Mouse (Mus musculus) Patski (cell line): ENCODE results near the gene Rab4b. TPM values are rescaled to one million over a fixed set of nuclear protein-coding genes. Genes with fewer than 3 reads are reported as not detected.
A peak's percentile ranks its signal among the peaks of the same experiment; 100 is the strongest.

Source experiments
- ATAC-seq: fragments of 100-300 bp; one replicate; pipeline ENCODE4 v1.8.0; 2021
- CTCF ChIA-PET: fragments of 350-600 bp; sonication (Branson Sonifier 250); formaldehyde crosslinking; loops from one replicate; lab custom pipeline; 2022; ENCODE audit warnings: inconsistent platforms; lab: Charles Lee
- POLR2A ChIA-PET: fragments of 350-600 bp; sonication (Branson Sonifier 250); formaldehyde crosslinking; loops from one replicate; lab custom pipeline; 2022; ENCODE audit warnings: antibody characterized with exemption, inconsistent platforms; lab: Charles Lee
- DNase-seq: peaks from one replicate; pipeline ENCODE4 v3.0.0-alpha.2; 2011; ENCODE audit warnings: low read depth, low spot score
- H3K27me3 ChIP-seq: fragments of 371-371 bp; one replicate; pipeline ENCODE4 v1.5.1; 2021
- CTCF ChIP-seq: fragments of 100-300 bp; IDR thresholded peaks from one replicate; pipeline ENCODE4 v1.5.1; 2021
- in situ Hi-C: fragments of 300-500 bp; cut with MboI; formaldehyde crosslinking; loops from 3 replicates; pipeline ENCODE4 v1.11.1; 2018; ENCODE audit warnings: low pct_unique_long_range_greater_than_20kb, mixed read lengths
- polyA plus RNA-seq: library from polyadenylated mRNA; unstranded; gene quantifications from one replicate; pipeline ENCODE4 v1.2.3, GENCODE M21; 2021

Gene Rab4b
- polyA plus RNA-seq, result 56.9 TPM

DNA sequence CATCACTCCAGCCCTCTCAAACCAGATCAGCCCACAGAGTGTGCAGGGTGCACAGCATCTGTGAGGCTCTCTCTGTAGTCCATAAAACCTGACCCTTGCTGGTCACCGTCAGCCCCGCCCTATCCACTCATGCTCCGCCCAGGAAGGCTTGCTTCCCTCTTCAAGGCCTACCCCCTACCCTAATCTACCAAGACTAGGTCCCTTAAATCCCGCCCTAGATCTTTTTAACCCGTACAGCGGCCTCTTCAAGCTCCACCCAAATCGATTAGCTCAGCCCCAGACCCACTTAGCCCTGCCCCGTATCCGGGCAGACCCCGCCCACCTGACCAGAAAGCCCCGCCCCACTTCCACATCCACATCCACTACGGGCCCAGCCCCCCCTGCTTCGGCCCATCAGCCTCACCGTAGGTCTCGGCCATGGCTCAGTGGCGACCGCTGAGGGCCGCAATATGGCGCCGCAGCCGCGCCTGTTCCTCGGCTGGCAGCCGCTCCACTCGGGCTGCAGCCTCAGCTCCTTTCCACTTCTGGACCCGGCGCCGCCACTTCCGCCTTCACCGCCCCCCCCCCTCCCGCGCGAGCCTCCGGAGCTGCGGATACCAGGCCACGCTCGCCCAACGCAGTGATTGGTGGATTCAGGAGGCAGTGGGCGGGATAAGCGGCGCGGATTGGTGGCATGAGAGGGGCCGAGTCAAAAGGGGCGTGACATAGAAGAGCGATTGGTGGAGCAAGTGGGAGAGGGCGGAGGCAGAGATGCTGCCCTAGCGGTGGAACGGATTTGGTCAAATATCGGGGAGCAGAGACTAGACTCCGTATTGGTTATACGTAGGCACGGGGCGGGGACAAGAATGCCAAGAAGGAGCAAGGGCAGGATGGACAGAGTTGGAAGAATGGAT, at the start of gene Rab4b:
Gene Rab4b (minus strand): TSS at position 573 of the 893 bp plus-strand sequence.
- peak; percentile 93 for ATAC-seq
- peak; percentile 61 for TF ChIP-seq CTCF
- POLR2A ChIA-PET, result interaction anchor here (1.0 to 1.4 kb wide), 2 partner anchors 12 to 47 kb away, joined by 3 to 6 read pairs; partner anchors contain the start of gene Egln2

DNA sequence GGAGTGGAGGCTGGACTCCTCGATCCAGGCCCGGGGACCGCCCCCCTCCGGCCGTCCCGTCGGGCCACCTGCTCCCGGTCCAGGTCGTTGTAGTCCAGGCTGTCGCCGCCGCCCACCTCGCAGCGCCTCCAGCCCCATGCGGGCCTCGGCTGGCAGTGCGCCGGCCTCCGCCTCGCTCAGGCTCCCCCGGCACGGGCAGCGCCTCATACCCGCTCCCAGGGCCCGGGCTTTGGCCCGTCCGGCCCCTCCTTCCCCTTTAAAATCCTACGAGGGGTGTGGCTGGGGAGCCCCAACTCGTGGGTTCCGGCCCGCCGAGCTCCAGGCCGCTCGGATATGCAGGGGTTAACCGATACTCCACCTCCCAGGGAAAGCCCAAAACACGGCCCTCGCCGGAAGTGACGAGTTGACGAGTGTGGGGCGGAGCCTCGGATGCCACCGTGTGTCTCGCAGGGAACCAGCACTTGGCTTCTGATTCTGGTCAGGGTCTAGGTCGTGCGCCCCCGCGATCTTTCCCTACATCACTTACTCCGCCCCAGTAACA, 49.7 kb upstream of the Rab4b start, which contains the start of gene Itpkc:
Gene Itpkc (minus strand): TSS at position 381 of the 541 bp plus-strand sequence.
- POLR2A ChIA-PET, result interaction anchor here (0.9 kb wide), 1 partner anchor 65 kb away, joined by 4 read pairs; no protein-coding TSS in a partner anchor
- CTCF ChIA-PET, result no interaction called here
- in situ Hi-C loops, result no loop called here

More for the DNA sequence above, at the start of gene Rab4b:
- DNase-seq, result peak; percentile 96
- in situ Hi-C loops, result loop anchor here (25.0 kb wide), 1 partner anchor 309 kb away; the partner anchor contains the start of genes Prx and Sertad1
- CTCF ChIA-PET, result interaction anchor here (1.2 to 2.9 kb wide), 4 partner anchors 13 to 23 kb away, joined by 3 to 11 read pairs (median 6); no protein-coding TSS in a partner anchor
- no peaks in the 10 kb centered on the region for H3K27me3 ChIP-seq

GRCm38 (mm10) chr7:27227676-27228075, 49.0 kb upstream of the Rab4b start:
- peak; percentile 3 for ATAC-seq
- CTCF ChIA-PET, result interaction anchor here (0.8 kb wide), 1 partner anchor 12 kb away, joined by 3 read pairs; no protein-coding TSS in a partner anchor
- POLR2A ChIA-PET, result interaction anchor here (0.9 kb wide), 1 partner anchor 64 kb away, joined by 4 read pairs; no protein-coding TSS in a partner anchor
- in situ Hi-C loops, result no loop called here
- DNase-seq, result no peak
- TF ChIP-seq CTCF, result no peak
- H3K27me3 ChIP-seq, result no peaks in the 10 kb centered on the region

More for the DNA sequence above, 49.7 kb upstream of the Rab4b start, which contains the start of gene Itpkc:
- DNase-seq (no peak), ATAC-seq (peak; percentile 54)
- no peaks in the 10 kb centered on the region for H3K27me3 ChIP-seq
- no peak for TF ChIP-seq CTCF

GRCm38 (mm10) chr7:27227276-27227675, 48.6 kb upstream of the Rab4b start:
- POLR2A ChIA-PET, result no interaction called here
- DNase-seq, result no peak
- no peak for ATAC-seq
- no peak for TF ChIP-seq CTCF
- in situ Hi-C loops, result no loop called here
- no peaks in the 10 kb centered on the region for H3K27me3 ChIP-seq
- CTCF ChIA-PET, result interaction anchor here (0.8 kb wide), 1 partner anchor 11 kb away, joined by 3 read pairs; no protein-coding TSS in a partner anchor

- POLR2A ChIA-PET, result interaction anchor here (1.5 kb wide), 1 partner anchor 58 kb away, joined by 5 read pairs; the partner anchor contains the start of gene Egln2
- ATAC-seq, result no peak
- in situ Hi-C loops, result no loop called here
- DNase-seq, result no peak
- no peaks in the 10 kb centered on the region for H3K27me3 ChIP-seq
- no peak for TF ChIP-seq CTCF
- CTCF ChIA-PET, result no interaction called here
These were observed 46.3 kb upstream of the Rab4b start for GRCm38 (mm10) chr7:27224877-27225575.

DNA sequence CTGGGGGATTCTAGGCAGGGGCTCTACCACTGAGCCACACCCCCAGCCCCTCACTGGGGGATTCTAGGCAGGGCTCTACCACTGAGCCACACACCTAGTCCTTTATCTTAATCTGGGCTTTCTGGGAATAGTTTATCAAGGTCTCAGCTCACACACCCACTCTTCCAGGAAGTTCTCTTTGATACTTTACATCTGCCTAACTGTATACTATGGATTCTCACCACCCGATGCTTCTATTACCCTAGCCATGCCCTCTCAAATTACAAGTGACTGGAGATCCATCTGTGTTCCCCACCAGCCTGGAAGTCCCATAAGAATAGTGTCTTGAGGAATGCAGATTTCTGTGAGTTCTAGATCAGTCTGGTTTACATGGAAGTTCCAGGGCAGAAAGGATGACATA, 43.8 kb upstream of the Rab4b start:
- POLR2A ChIA-PET, result no interaction called here
- in situ Hi-C loops, result no loop called here

GRCm38 (mm10) chr7:27221939-27222338, 43.2 kb upstream of the Rab4b start:
- ChIA-PET CTCF (interaction anchor here (1.3 to 1.6 kb wide), 2 partner anchors 11 to 13 kb away, joined by 3 read pairs; partner anchors contain the start of gene Coq8b), POLR2A (no interaction called here)
- no peak for TF ChIP-seq CTCF
- peak; percentile 23 for ATAC-seq
- H3K27me3 ChIP-seq, result no peaks in the 10 kb centered on the region
- in situ Hi-C loops, result no loop called here
- DNase-seq, result no peak

More for the DNA sequence above, 43.8 kb upstream of the Rab4b start:
- CTCF ChIA-PET, result interaction anchor here (1.6 kb wide), 1 partner anchor 10 kb away, joined by 3 read pairs; the partner anchor contains the start of gene Coq8b
- no peak for TF ChIP-seq CTCF
- ATAC-seq (no peak), DNase-seq (no peak)
- H3K27me3 ChIP-seq, result no peaks in the 10 kb centered on the region

DNA sequence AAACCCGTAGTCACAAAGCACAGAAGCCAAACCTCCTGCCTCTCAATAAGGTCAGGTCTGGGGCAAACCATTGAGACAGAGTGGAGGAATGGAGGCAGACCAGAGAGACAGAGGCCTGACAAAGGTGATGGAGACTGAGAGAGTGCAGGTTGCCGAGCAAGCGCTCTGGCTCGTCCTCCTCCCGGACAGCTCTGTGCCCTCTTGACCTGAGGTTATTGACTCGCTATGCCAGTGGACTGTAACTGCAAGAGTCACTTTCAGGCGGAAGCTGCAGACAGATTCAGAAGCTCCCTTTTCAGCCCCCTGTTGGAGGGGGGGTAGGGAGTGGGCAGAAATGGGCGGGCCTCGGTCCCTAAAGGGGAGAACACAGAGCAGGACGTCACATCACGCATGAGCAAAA, 41.2 kb upstream of the Rab4b start:
- ChIA-PET CTCF (interaction anchor here (1.5 kb wide), 1 partner anchor 11 kb away, joined by 4 read pairs; no protein-coding TSS in a partner anchor), POLR2A (no interaction called here)
- H3K27me3 ChIP-seq, result no peaks in the 10 kb centered on the region
- in situ Hi-C loops, result no loop called here
- no peak for ATAC-seq
- no peak for TF ChIP-seq CTCF
- DNase-seq, result no peak

GRCm38 (mm10) chr7:27218586-27218985, 39.9 kb upstream of the Rab4b start:
- POLR2A ChIA-PET, result no interaction called here
- in situ Hi-C loops, result no loop called here
- DNase-seq (no peak), ATAC-seq (peak; percentile 35)
- H3K27me3 ChIP-seq, result no peaks in the 10 kb centered on the region
- CTCF ChIA-PET, result no interaction called here
- TF ChIP-seq CTCF, result no peak

DNA sequence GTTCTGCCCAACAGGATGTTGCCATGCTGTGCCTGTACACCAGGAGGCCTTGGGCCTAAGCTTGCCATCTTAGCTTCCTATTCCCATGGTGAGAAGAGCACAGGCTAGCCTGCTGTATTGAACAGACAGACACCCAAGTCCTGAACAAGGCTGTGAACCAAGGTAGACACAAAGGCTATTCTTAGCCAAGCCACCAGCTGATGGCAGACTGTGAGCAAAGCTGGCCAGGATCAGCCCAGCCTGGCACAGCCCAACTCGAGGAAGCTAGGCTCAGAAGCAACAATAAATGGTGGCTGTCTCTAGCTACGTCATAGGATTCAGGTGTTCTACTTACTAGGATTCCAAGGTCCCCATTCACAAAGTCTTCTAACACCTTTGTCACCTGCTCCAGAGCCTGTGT, 33.9 kb upstream of the Rab4b start:
- DNase-seq, result no peak
- POLR2A ChIA-PET, result no interaction called here
- in situ Hi-C loops, result no loop called here
- no peak for TF ChIP-seq CTCF
- CTCF ChIA-PET, result no interaction called here
- H3K27me3 ChIP-seq, result no peaks in the 10 kb centered on the region
- no peak for ATAC-seq
